Mouse (Mus musculus) E14TG2a.4 (cell line): ENCODE measurements around the gene Klf12.

ENCODE experiments used
- H3K27me3 ChIP-seq: 2 replicates; pipeline ENCODE4 v1.6.1; 2014; ENCODE audit warnings: low read length, control low read depth; ENCODE audit not compliant: insufficient read depth
- H3K36me3 ChIP-seq: 2 replicates; pipeline ENCODE4 v1.6.1; 2014; ENCODE audit warnings: low read length, control low read depth; ENCODE audit not compliant: insufficient read depth
- H3K4me1 ChIP-seq: replicated peaks from 2 replicates; pipeline ENCODE4 v1.6.1; 2014; ENCODE audit warnings: low read depth, low read length, control low read depth
- H3K4me3 ChIP-seq: replicated peaks from 2 replicates; pipeline ENCODE4 v1.5.1; 2014; ENCODE audit warnings: mild to moderate bottlenecking, low read length
- H3K9me3 ChIP-seq: 2 replicates; pipeline ENCODE4 v1.6.1; 2014; ENCODE audit warnings: low read length, control low read depth
- CTCF ChIP-seq: conservative IDR thresholded peaks from 2 replicates; pipeline ENCODE4 v1.5.1; 2014; ENCODE audit warnings: low read length
- NANOG ChIP-seq: IDR thresholded peaks from 2 replicates; pipeline ENCODE4 v1.6.1; 2014; ENCODE audit warnings: borderline replicate concordance, low read length, mixed read lengths
- POU5F1 ChIP-seq: IDR thresholded peaks from 2 replicates; pipeline ENCODE4 v1.6.1; 2014; ENCODE audit warnings: low read length, borderline replicate concordance

Gene Klf12

GRCm38 (mm10) chr14:100140370-100140769, 144.1 kb downstream of the Klf12 start:
- TF ChIP-seq POU5F1: no peak
- no peak for TF ChIP-seq NANOG
- TF ChIP-seq CTCF: no peak

GRCm38 (mm10) chr14:100134304-100134703, 150.2 kb downstream of the Klf12 start:
- Histone ChIP-seq H3K9me3 (no peaks in the 10 kb centered on the region), H3K27me3 (no peaks in the 10 kb centered on the region), H3K4me3 (no peak overlapping the region), H3K4me1 (peaks cover 4% of the 10 kb centered on the region), H3K36me3 (no peaks in the 10 kb centered on the region)
- TF ChIP-seq NANOG: no peak
- TF ChIP-seq POU5F1: no peak
- TF ChIP-seq CTCF: no peak

More at GRCm38 (mm10) chr14:100140370-100140769, 144.1 kb downstream of the Klf12 start:
- peaks cover 3% of the 10 kb centered on the region for H3K4me1 ChIP-seq
- H3K36me3 ChIP-seq: peaks cover 17% of the 10 kb centered on the region
- no peaks in the 10 kb centered on the region for H3K9me3 ChIP-seq
- no peak overlapping the region for H3K4me3 ChIP-seq
- H3K27me3 ChIP-seq: no peaks in the 10 kb centered on the region

GRCm38 (mm10) chr14:100132479-100132878, 152.0 kb downstream of the Klf12 start:
- Histone ChIP-seq H3K36me3 (no peaks in the 10 kb centered on the region), H3K4me3 (no peak overlapping the region), H3K4me1 (peaks cover 7% of the 10 kb centered on the region), H3K9me3 (no peaks in the 10 kb centered on the region), H3K27me3 (no peaks in the 10 kb centered on the region)
- TF ChIP-seq POU5F1 (no peak), CTCF (no peak), NANOG (no peak)

- no peak overlapping the region for H3K4me3 ChIP-seq
- H3K27me3 ChIP-seq: no peaks in the 10 kb centered on the region
These were observed 158.4 kb downstream of the Klf12 start for GRCm38 (mm10) chr14:100126126-100126525.

GRCm38 (mm10) chr14:100121075-100121474, 163.4 kb downstream of the Klf12 start:
- peaks cover 7% of the 10 kb centered on the region for H3K4me1 ChIP-seq
- 0 out of 2 replicates have a peak, but pooled peaks cover 4% of the 10 kb centered on the region for H3K9me3 ChIP-seq
- no peaks in the 10 kb centered on the region for H3K27me3 ChIP-seq
- H3K4me3 ChIP-seq: no peak overlapping the region
- TF ChIP-seq POU5F1 (no peak), NANOG (no peak), CTCF (no peak)
- H3K36me3 ChIP-seq: no peaks in the 10 kb centered on the region; the same call in 1 of the 2 replicates

More at GRCm38 (mm10) chr14:100126126-100126525, 158.4 kb downstream of the Klf12 start:
- no peaks in the 10 kb centered on the region for H3K9me3 ChIP-seq
- TF ChIP-seq POU5F1: no peak
- TF ChIP-seq NANOG: no peak
- no peak for TF ChIP-seq CTCF
- no peaks in the 10 kb centered on the region; the same call in 1 of the 2 replicates for H3K36me3 ChIP-seq
- peaks cover 16% of the 10 kb centered on the region for H3K4me1 ChIP-seq

GRCm38 (mm10) chr14:100119866-100120265, 164.6 kb downstream of the Klf12 start:
- Histone ChIP-seq H3K36me3 (no peaks in the 10 kb centered on the region; the same call in 1 of the 2 replicates), H3K9me3 (0 out of 2 replicates have a peak, but pooled peaks cover 4% of the 10 kb centered on the region), H3K4me3 (no peak overlapping the region), H3K27me3 (no peaks in the 10 kb centered on the region), H3K4me1 (no peaks in the 10 kb centered on the region)
- no peak for TF ChIP-seq CTCF
- no peak for TF ChIP-seq NANOG
- TF ChIP-seq POU5F1: no peak

GRCm38 (mm10) chr14:100113419-100113818, 171.1 kb downstream of the Klf12 start:
- no peak for TF ChIP-seq CTCF
- TF ChIP-seq POU5F1: no peak
- TF ChIP-seq NANOG: no peak
- H3K4me1 ChIP-seq: peaks cover 54% of the 10 kb centered on the region
- peaks cover 3% of the 10 kb centered on the region; the same call in 1 of the 2 replicates for H3K36me3 ChIP-seq
- 0 out of 2 replicates have a peak, but pooled peaks cover 4% of the 10 kb centered on the region for H3K9me3 ChIP-seq
- no peak overlapping the region for H3K4me3 ChIP-seq
- H3K27me3 ChIP-seq: no peaks in the 10 kb centered on the region

GRCm38 (mm10) chr14:100111735-100112134, 172.7 kb downstream of the Klf12 start:
- Histone ChIP-seq H3K4me1 (peaks cover 56% of the 10 kb centered on the region), H3K27me3 (no peaks in the 10 kb centered on the region), H3K9me3 (0 out of 2 replicates have a peak, but pooled peaks cover 2% of the 10 kb centered on the region), H3K4me3 (no peak overlapping the region), H3K36me3 (peaks cover 8% of the 10 kb centered on the region; the same call in 1 of the 2 replicates)
- TF ChIP-seq CTCF (no peak), POU5F1 (no peak), NANOG (no peak)
